Comparison of ENCODE assay signal across 24 mouse cellular contexts in the genomic region with DNA sequence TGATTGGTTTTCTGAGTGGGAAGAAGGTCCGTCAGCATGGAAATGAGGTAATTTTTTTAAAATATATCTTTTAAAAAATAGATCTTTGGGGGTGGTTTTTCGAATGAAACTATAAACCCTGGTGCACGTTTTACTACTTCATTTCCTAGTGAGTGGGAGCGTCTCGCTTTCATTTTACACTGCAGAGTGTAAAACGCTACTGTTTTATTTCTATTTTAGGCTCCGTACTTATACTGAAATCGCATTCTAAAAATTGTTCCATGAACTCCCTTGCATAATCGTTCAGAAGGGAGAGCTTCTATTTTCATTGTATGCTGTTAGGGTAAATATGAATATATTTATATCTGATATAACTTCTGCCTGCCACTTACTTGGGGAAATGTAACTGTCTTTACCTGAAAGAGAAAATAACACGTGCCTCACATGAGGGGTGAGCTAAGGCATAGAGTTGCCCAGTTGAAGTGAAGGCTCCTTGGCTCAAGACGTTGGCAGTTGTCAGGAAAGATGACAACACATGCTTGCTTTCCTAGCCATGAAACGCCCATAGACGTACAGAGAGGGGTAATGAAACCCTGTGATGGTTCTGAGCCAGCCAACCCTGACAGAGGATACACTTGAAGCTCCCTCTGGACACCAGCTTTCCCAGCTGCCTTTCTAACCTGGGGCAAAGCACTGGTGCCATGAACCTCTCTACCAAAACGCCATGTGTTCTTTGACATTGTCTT. TPM values are rescaled to one million over a fixed set of nuclear protein-coding genes. Genes with fewer than 3 reads are reported as not detected.
DNase-seq lines count a peak whose midpoint lies in the region; ATAC-seq and TF ChIP-seq lines count a peak whose summit lies in the region.
"Had no signal": no experiment of that assay in that cellular context is flagged by ENCODE, and none has a peak within 500 bp of the region (broad histone marks: within the 10 kb centered on the region; RNA-seq: fewer than 3 reads in every experiment).

No protein-coding gene starts in this region.

- peak overlapping the region; percentile 47; the same call in 1 of the 2 replicates for H3K27ac ChIP-seq in thymus, adult 2 months (ENCODE audit: control insufficient read depth, insufficient read depth, low read length)
- H3K27ac ChIP-seq in hindbrain, embryonic 10.5 days, result no peak overlapping the region
- H3K27ac ChIP-seq: embryonic facial prominence, embryonic 12.5 days; forebrain, embryonic 12.5 days; hindbrain, embryonic 15.5 days had no signal

- ATAC-seq in frontal cortex, adult (ENCODE audit: low TSS enrichment), result peak; percentile 76
- ATAC-seq in inflammation-experienced regulatory T-cells, adult 6 months, result peak; percentile 21
- ATAC-seq in monocyte, adult 5-6 weeks (replicated peaks; ENCODE audit: insufficient number of reproducible peaks, low FRiP score, low TSS enrichment, poor library complexity, severe bottlenecking), result no peak
- ATAC-seq: forebrain, embryonic 16.5 days had no signal

- H3K4me1 ChIP-seq in thymus, adult 2 months (replicated peaks; ENCODE audit: control insufficient read depth, insufficient read depth, low read length), result no peaks in the 10 kb centered on the region
- H3K4me1 ChIP-seq in hindbrain, embryonic 10.5 days (replicated peaks), result no peaks in the 10 kb centered on the region
- H3K4me1 ChIP-seq: embryonic facial prominence, embryonic 12.5 days; forebrain, embryonic 12.5 days; hindbrain, embryonic 15.5 days had no signal

- no peak for DNase-seq in frontal cortex, postnatal 25 days (ENCODE audit: low spot score in 2 of 2)
- DNase-seq in thymus, adult 2 months, result no peak
- DNase-seq in thymus, postnatal 25 days, result no peak
- DNase-seq in adrenal gland, postnatal 14 days, result no peak
- no peak for DNase-seq in hindbrain, embryonic 10.5 days (ENCODE audit: low spot score)
- DNase-seq: adrenal gland, adult 8-10 months; cerebellum, adult 11-12 months; cerebellum, adult 9-10 months; cerebellum, postnatal 25 days; gastrocnemius, postnatal 14 days; heart, postnatal 10 days; kidney, adult 11 months had no signal

- no peak overlapping the region for H3K4me3 ChIP-seq in thymus, adult 2 months (ENCODE audit: control insufficient read depth, insufficient read depth, low read length)
- H3K4me3 ChIP-seq in hindbrain, embryonic 10.5 days, result no peak overlapping the region
- H3K4me3 ChIP-seq: embryonic facial prominence, embryonic 12.5 days; forebrain, embryonic 12.5 days; hindbrain, embryonic 15.5 days had no signal

- H3K9me3 ChIP-seq in hindbrain, embryonic 10.5 days, result no peaks in the 10 kb centered on the region
- H3K9me3 ChIP-seq: embryonic facial prominence, embryonic 12.5 days; hindbrain, embryonic 15.5 days had no signal

- no peaks in the 10 kb centered on the region for H3K36me3 ChIP-seq in thymus, adult 2 months (ENCODE audit: control insufficient read depth, insufficient read depth, low read length)
- H3K36me3 ChIP-seq in hindbrain, embryonic 10.5 days, result no peaks in the 10 kb centered on the region
- H3K36me3 ChIP-seq: embryonic facial prominence, embryonic 12.5 days; forebrain, embryonic 12.5 days; hindbrain, embryonic 15.5 days had no signal

- H3K27me3 ChIP-seq in thymus, adult 2 months (ENCODE audit: control insufficient read depth, insufficient read depth, low read length), result no peaks in the 10 kb centered on the region
- H3K27me3 ChIP-seq in hindbrain, embryonic 10.5 days (ENCODE audit: insufficient read depth, poor library complexity, severe bottlenecking), result no peaks in the 10 kb centered on the region
- H3K27me3 ChIP-seq: embryonic facial prominence, embryonic 12.5 days; forebrain, embryonic 12.5 days; hindbrain, embryonic 15.5 days had no signal

- no peak for TF ChIP-seq POLR2A in thymus, adult 2 months (IDR thresholded peaks at IDR 0.05; ENCODE audit: control insufficient read depth, extremely low read depth, insufficient read depth, low read length, poor library complexity)

- WGBS in thymus, adult 2 months, result 93% methylated on average over 14 of the region's 14 CpGs
- 89% methylated on average over 14 of the region's 14 CpGs for WGBS in hindbrain, embryonic 10.5 days

- no peak for TF ChIP-seq CTCF in thymus, adult 2 months (IDR thresholded peaks at IDR 0.05; ENCODE audit: borderline replicate concordance, control insufficient read depth, extremely low read depth, insufficient read depth, low read length, poor library complexity)

RNA-seq across cellular contexts. Expression of gene Gja10, which starts 57.6 kb away (rescaled TPM):
- polyA plus RNA-seq in thymus, adult 2 months (2012; rRNA removed), result 0.12 TPM in 1 of 2 replicates, not detected in the other
- not detected for polyA plus RNA-seq in inflammation-experienced regulatory T-cells, adult 6 months (2017; shearing (Covaris generic))
- total RNA-seq in adrenal gland, postnatal 14 days (2021), result not detected in 2 replicates
- total RNA-seq in monocyte, adult 5-6 weeks (2017), result 0.29 TPM in 1 of 3 replicates, not detected in the others
- polyA plus RNA-seq in hindbrain, embryonic 10.5 days (2016; fragmentation: Nextera tagmentation; extraction: Ambion mirVana), result 0.14 TPM in 1 of 2 replicates, not detected in the other
- total RNA-seq: adrenal gland, adult 8-10 months; gastrocnemius, postnatal 14 days; heart, postnatal 10 days; hematopoietic stem cell, adult 5-6 weeks had no signal
- polyA plus RNA-seq: C2C12; cortical plate, adult 2 months; forebrain, embryonic 12.5 days; forebrain, embryonic 16.5 days; gonadal fat pad, adult 2 months; heart, embryonic 14.5 days had no signal
